Comparison of ENCODE assay signal across 27 mouse cellular contexts in the genomic region with DNA sequence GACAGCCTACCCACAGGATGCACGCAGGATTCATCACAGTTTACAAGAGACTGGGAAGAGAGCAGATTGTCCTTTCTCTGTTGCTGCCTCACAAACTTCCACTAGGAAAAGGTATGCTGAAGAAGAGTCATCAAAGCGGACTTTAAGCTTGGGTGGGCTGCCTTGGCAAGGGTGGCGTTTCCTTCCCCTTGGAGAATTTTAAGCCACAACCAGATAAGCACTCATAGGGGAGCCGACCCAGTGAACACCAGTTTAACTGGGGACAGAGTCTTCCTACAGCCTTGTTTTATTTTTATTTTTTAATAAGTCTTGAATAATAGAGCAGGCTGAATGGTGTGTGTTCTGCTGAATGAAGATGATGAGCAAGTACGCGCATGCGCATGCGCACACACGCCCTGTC. TPM values are rescaled to one million over a fixed set of nuclear protein-coding genes. Genes with fewer than 3 reads are reported as not detected.
A peak's percentile ranks its signal among the peaks of the same experiment; 100 is the strongest.
DNase-seq lines count a peak whose midpoint lies in the region; ATAC-seq and TF ChIP-seq lines count a peak whose summit lies in the region.
"Had no signal": no experiment of that assay in that cellular context is flagged by ENCODE, and none has a peak within 500 bp of the region (broad histone marks: within the 10 kb centered on the region; RNA-seq: fewer than 3 reads in every experiment).

No protein-coding gene starts in this region.

- peaks cover 9% of the 10 kb centered on the region; the same call in 1 of the 2 replicates for H3K9me3 ChIP-seq in embryonic facial prominence, embryonic 14.5 days (ENCODE audit: control insufficient read depth, low read length)
- H3K9me3 ChIP-seq in embryonic facial prominence, embryonic 10.5 days = no peaks in the 10 kb centered on the region
- no peaks in the 10 kb centered on the region; the same call in 1 of the 2 replicates for H3K9me3 ChIP-seq in stomach, embryonic 14.5 days (ENCODE audit: control insufficient read depth, low read depth, low read length)
- no peaks in the 10 kb centered on the region for H3K9me3 ChIP-seq in stomach, postnatal 0 days (ENCODE audit: control insufficient read depth, low read length)
- no peaks in the 10 kb centered on the region for H3K9me3 ChIP-seq in stomach, embryonic 15.5 days
- H3K9me3 ChIP-seq in midbrain, embryonic 11.5 days (ENCODE audit: control insufficient read depth, low read length) = no peaks in the 10 kb centered on the region
- H3K9me3 ChIP-seq: embryonic facial prominence, embryonic 13.5 days; heart, embryonic 10.5 days; kidney, embryonic 15.5 days; limb, embryonic 15.5 days; lung, embryonic 15.5 days; midbrain, embryonic 15.5 days; neural tube, embryonic 15.5 days had no signal

- ATAC-seq in embryonic facial prominence, embryonic 14.5 days (ENCODE audit: low read depth) = no peak
- ATAC-seq in stomach, embryonic 14.5 days (ENCODE audit: insufficient number of reproducible peaks, insufficient read depth, low FRiP score, low read depth) = no peak
- no peak for ATAC-seq in stomach, postnatal 0 days (ENCODE audit: low FRiP score, low TSS enrichment)
- ATAC-seq in stomach, embryonic 15.5 days (ENCODE audit: insufficient read depth, low FRiP score, low read depth) = no peak
- ATAC-seq in midbrain, embryonic 11.5 days (ENCODE audit: low FRiP score) = no peak
- ATAC-seq: forebrain, embryonic 16.5 days; intestine, postnatal 0 days; midbrain, embryonic 15.5 days had no signal

- 94% methylated on average over 9 of the region's 9 CpGs for WGBS in embryonic facial prominence, embryonic 14.5 days
- WGBS in embryonic facial prominence, embryonic 10.5 days = 96% methylated on average over 9 of the region's 9 CpGs
- 94% methylated on average over 9 of the region's 9 CpGs for WGBS in stomach, embryonic 14.5 days
- WGBS in stomach, postnatal 0 days = 92% methylated on average over 9 of the region's 9 CpGs
- 91% methylated on average over 9 of the region's 9 CpGs for WGBS in stomach, embryonic 15.5 days
- WGBS in midbrain, embryonic 11.5 days = 95% methylated on average over 9 of the region's 9 CpGs

- no peak for DNase-seq in embryonic facial prominence, embryonic 14.5 days (ENCODE audit: low spot score)
- no peak for DNase-seq in embryonic facial prominence, embryonic 10.5 days (ENCODE audit: low spot score)
- no peak for DNase-seq in layer of hippocampus, adult 2 months (ENCODE audit: low spot score in 2 of 2)
- DNase-seq in layer of hippocampus, postnatal 36 days = no peak
- DNase-seq in stomach, postnatal 0 days (ENCODE audit: low spot score) = no peak
- no peak for DNase-seq in midbrain, embryonic 11.5 days (ENCODE audit: low spot score, missing footprints)
- DNase-seq: adrenal gland, adult 8-10 months; cerebellum, adult 9-10 months; embryo, embryonic 11 days; gastrocnemius, postnatal 14 days; lung, postnatal 36 days; right cerebral cortex, postnatal 25 days; thymus, postnatal 25 days had no signal

- H3K36me3 ChIP-seq in embryonic facial prominence, embryonic 14.5 days (ENCODE audit: control insufficient read depth, insufficient read depth, low read length) = no peaks in the 10 kb centered on the region; the same call in 1 of the 2 replicates
- H3K36me3 ChIP-seq in embryonic facial prominence, embryonic 10.5 days (replicated peaks) = no peaks in the 10 kb centered on the region
- H3K36me3 ChIP-seq in stomach, embryonic 14.5 days (ENCODE audit: control insufficient read depth, insufficient read depth, low read length) = no peaks in the 10 kb centered on the region
- H3K36me3 ChIP-seq in stomach, postnatal 0 days (ENCODE audit: control insufficient read depth, insufficient read depth, low read length) = no peaks in the 10 kb centered on the region
- H3K36me3 ChIP-seq in stomach, embryonic 15.5 days = 0 out of 2 replicates have a peak, but pooled peaks cover 4% of the 10 kb centered on the region
- H3K36me3 ChIP-seq in midbrain, embryonic 11.5 days (ENCODE audit: control insufficient read depth, insufficient read depth, low read length) = no peaks in the 10 kb centered on the region
- H3K36me3 ChIP-seq: heart, embryonic 10.5 days; kidney, embryonic 15.5 days; limb, embryonic 15.5 days; lung, embryonic 15.5 days; midbrain, embryonic 15.5 days had no signal

- no peak overlapping the region for H3K9ac ChIP-seq in embryonic facial prominence, embryonic 14.5 days (ENCODE audit: low read depth, low read length)
- H3K9ac ChIP-seq in stomach, embryonic 14.5 days (replicated peaks; ENCODE audit: low read depth, low read length) = no peak overlapping the region
- no peak overlapping the region for H3K9ac ChIP-seq in stomach, postnatal 0 days (ENCODE audit: low read length)
- no peak overlapping the region for H3K9ac ChIP-seq in stomach, embryonic 15.5 days
- H3K9ac ChIP-seq in midbrain, embryonic 11.5 days (ENCODE audit: low read length) = no peak overlapping the region
- H3K9ac ChIP-seq: embryonic facial prominence, embryonic 13.5 days; hindbrain, embryonic 14.5 days; kidney, embryonic 15.5 days; limb, embryonic 15.5 days; lung, embryonic 15.5 days; midbrain, embryonic 15.5 days; neural tube, embryonic 15.5 days had no signal

- H3K4me2 ChIP-seq in embryonic facial prominence, embryonic 14.5 days (ENCODE audit: low read depth, low read length) = no peak overlapping the region
- no peak overlapping the region for H3K4me2 ChIP-seq in stomach, embryonic 14.5 days (replicated peaks; ENCODE audit: low read depth, low read length)
- no peak overlapping the region for H3K4me2 ChIP-seq in stomach, postnatal 0 days (replicated peaks; ENCODE audit: low read depth)
- H3K4me2 ChIP-seq in stomach, embryonic 15.5 days = no peak overlapping the region
- H3K4me2 ChIP-seq in midbrain, embryonic 11.5 days = no peak overlapping the region
- H3K4me2 ChIP-seq: embryonic facial prominence, embryonic 13.5 days; hindbrain, embryonic 14.5 days; kidney, embryonic 15.5 days; limb, embryonic 15.5 days; lung, embryonic 15.5 days; midbrain, embryonic 15.5 days; neural tube, embryonic 15.5 days had no signal

- H3K4me1 ChIP-seq in embryonic facial prominence, embryonic 14.5 days (ENCODE audit: control insufficient read depth, insufficient read depth, low read length) = no peaks in the 10 kb centered on the region
- H3K4me1 ChIP-seq in embryonic facial prominence, embryonic 10.5 days = 0 out of 2 replicates have a peak, but pooled peaks cover 2% of the 10 kb centered on the region
- peaks cover 11% of the 10 kb centered on the region; the same call in 1 of the 2 replicates for H3K4me1 ChIP-seq in stomach, embryonic 14.5 days (ENCODE audit: control insufficient read depth, insufficient read depth, low read length)
- no peaks in the 10 kb centered on the region for H3K4me1 ChIP-seq in stomach, postnatal 0 days (replicated peaks; ENCODE audit: control insufficient read depth, insufficient read depth)
- H3K4me1 ChIP-seq in stomach, embryonic 15.5 days = peaks cover 6% of the 10 kb centered on the region; the same call in 1 of the 2 replicates
- H3K4me1 ChIP-seq in midbrain, embryonic 11.5 days (ENCODE audit: control insufficient read depth, insufficient read depth, low read length) = no peaks in the 10 kb centered on the region
- H3K4me1 ChIP-seq: heart, embryonic 10.5 days; kidney, embryonic 15.5 days; lung, embryonic 15.5 days; midbrain, embryonic 15.5 days; neural tube, embryonic 15.5 days had no signal

- H3K27ac ChIP-seq in embryonic facial prominence, embryonic 14.5 days (replicated peaks; ENCODE audit: low read depth, low read length) = peak overlapping the region; percentile 65
- H3K27ac ChIP-seq in embryonic facial prominence, embryonic 10.5 days (replicated peaks) = no peak overlapping the region
- H3K27ac ChIP-seq in layer of hippocampus, adult 2 months = peak overlapping the region; percentile 80; the same call in 1 of the 2 replicates
- 0 out of 2 replicates have a peak overlapping the region, but pooled peaks have one; percentile 12 for H3K27ac ChIP-seq in stomach, embryonic 14.5 days (ENCODE audit: low read length)
- H3K27ac ChIP-seq in stomach, postnatal 0 days (replicated peaks) = no peak overlapping the region
- 0 out of 2 replicates have a peak overlapping the region, but pooled peaks have one; percentile 0 for H3K27ac ChIP-seq in stomach, embryonic 15.5 days
- H3K27ac ChIP-seq in midbrain, embryonic 11.5 days (ENCODE audit: low read depth, low read length) = no peak overlapping the region
- H3K27ac ChIP-seq: embryonic facial prominence, embryonic 13.5 days; hindbrain, embryonic 14.5 days; lung, embryonic 15.5 days; midbrain, embryonic 15.5 days; neural tube, embryonic 15.5 days had no signal

- H3K27me3 ChIP-seq in embryonic facial prominence, embryonic 14.5 days (replicated peaks; ENCODE audit: control insufficient read depth, insufficient read depth, low read length) = no peaks in the 10 kb centered on the region
- no peaks in the 10 kb centered on the region for H3K27me3 ChIP-seq in embryonic facial prominence, embryonic 10.5 days (replicated peaks; ENCODE audit: low read depth, poor library complexity, severe bottlenecking)
- H3K27me3 ChIP-seq in stomach, embryonic 14.5 days (ENCODE audit: control insufficient read depth, insufficient read depth, low read length) = no peaks in the 10 kb centered on the region
- no peaks in the 10 kb centered on the region for H3K27me3 ChIP-seq in stomach, postnatal 0 days (ENCODE audit: control insufficient read depth, insufficient read depth, low read length)
- no peaks in the 10 kb centered on the region for H3K27me3 ChIP-seq in stomach, embryonic 15.5 days (replicated peaks)
- H3K27me3 ChIP-seq in midbrain, embryonic 11.5 days (ENCODE audit: control insufficient read depth, insufficient read depth, low read length) = no peaks in the 10 kb centered on the region
- H3K27me3 ChIP-seq: CH12.LX; embryonic facial prominence, embryonic 13.5 days; kidney, embryonic 15.5 days; limb, embryonic 15.5 days; lung, embryonic 15.5 days; midbrain, embryonic 15.5 days; neural tube, embryonic 15.5 days had no signal

- no peak for TF ChIP-seq EP300 in stomach, postnatal 0 days (optimal IDR thresholded peaks at IDR 0.05)

- no peak overlapping the region for H3K4me3 ChIP-seq in embryonic facial prominence, embryonic 14.5 days (ENCODE audit: low read depth, low read length)
- H3K4me3 ChIP-seq in embryonic facial prominence, embryonic 10.5 days = no peak overlapping the region
- H3K4me3 ChIP-seq in layer of hippocampus, adult 2 months = no peak overlapping the region
- no peak overlapping the region for H3K4me3 ChIP-seq in stomach, embryonic 14.5 days (ENCODE audit: low read depth, low read length)
- no peak overlapping the region for H3K4me3 ChIP-seq in stomach, postnatal 0 days (ENCODE audit: low read depth, low read length)
- H3K4me3 ChIP-seq in stomach, embryonic 15.5 days (replicated peaks) = no peak overlapping the region
- H3K4me3 ChIP-seq in midbrain, embryonic 11.5 days (ENCODE audit: low read depth, low read length) = no peak overlapping the region
- H3K4me3 ChIP-seq: embryonic facial prominence, embryonic 13.5 days; erythroblast, embryonic 14.5 days; heart, embryonic 10.5 days; kidney, embryonic 15.5 days; limb, embryonic 15.5 days; lung, embryonic 15.5 days; midbrain, embryonic 15.5 days; neural tube, embryonic 15.5 days had no signal

- TF ChIP-seq CTCF in layer of hippocampus, adult 2 months (conservative IDR thresholded peaks at IDR 0.05) = no peak
- TF ChIP-seq CTCF in stomach, postnatal 0 days (IDR thresholded peaks at IDR 0.05; ENCODE audit: low read depth) = no peak

RNA-seq across cellular contexts. Expression of a gene that starts 16.6 kb away (rescaled TPM):
- 23.3 and 23.6 TPM in 2 replicates for polyA plus RNA-seq in embryonic facial prominence, embryonic 14.5 days (2014; fragmentation: Nextera tagmentation; extraction: Ambion mirVana)
- polyA plus RNA-seq in embryonic facial prominence, embryonic 10.5 days (2016; fragmentation: Nextera tagmentation; extraction: Ambion mirVana) = 6.9 and 8.0 TPM in 2 replicates
- 10 to 100 TPM; 67.3 to 73.6 TPM for total RNA-seq in layer of hippocampus, adult 2 months (2021)
- total RNA-seq in layer of hippocampus, postnatal 36 days (2021) = 10 to 100 TPM; 69.8 to 73.9 TPM
- polyA plus RNA-seq in stomach, embryonic 14.5 days (2014; fragmentation: Nextera tagmentation; extraction: Ambion mirVana) = 27.9 and 28.5 TPM in 2 replicates
- 80.8 and 90.1 TPM in 2 replicates for polyA plus RNA-seq in stomach, postnatal 0 days (2015; fragmentation: Nextera tagmentation; extraction: Ambion mirVana)
- polyA plus RNA-seq in stomach, embryonic 15.5 days (2015; fragmentation: Nextera tagmentation; extraction: Ambion mirVana) = 21.3 and 26.3 TPM in 2 replicates
- 7.9 and 9.8 TPM in 2 replicates for polyA plus RNA-seq in midbrain, embryonic 11.5 days (2014; fragmentation: Nextera tagmentation; extraction: Ambion mirVana)

Comparison
In these comparisons a context has a peak if more than half of its experiments do, and no peak if none do; other contexts are left out.
1. H3K27ac ChIP-seq: peak in embryonic facial prominence, embryonic 14.5 days (single experiment), layer of hippocampus, adult 2 months (single experiment), stomach, embryonic 14.5 days (single experiment) and stomach, embryonic 15.5 days (single experiment); none in embryonic facial prominence, embryonic 10.5 days (single experiment), stomach, postnatal 0 days (single experiment) and midbrain, embryonic 11.5 days (single experiment).